ENCODE assay signal across 12 mouse cellular contexts in the genomic region with DNA sequence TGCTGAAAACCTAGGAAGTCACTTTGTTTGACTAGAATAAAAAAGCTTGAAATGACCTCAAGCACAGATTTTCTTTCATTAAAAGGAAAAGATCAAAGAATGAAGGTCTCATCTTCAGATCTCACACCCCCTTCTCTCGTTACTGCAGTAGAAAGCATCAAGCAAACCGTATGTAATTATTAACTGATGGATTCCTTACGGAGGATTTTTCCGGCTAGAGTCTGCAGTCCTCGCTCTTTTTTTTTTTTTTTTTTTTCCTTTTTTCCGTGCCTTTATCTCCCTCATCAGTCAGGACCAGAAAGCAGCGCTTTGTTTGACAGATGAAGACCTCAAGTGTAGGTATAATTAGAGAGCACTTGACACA.
DNase-seq lines count a peak whose midpoint lies in the region; ATAC-seq and TF ChIP-seq lines count a peak whose summit lies in the region.
"Had no signal": no experiment of that assay in that cellular context is flagged by ENCODE, and none has a peak within 500 bp of the region (broad histone marks: within the 10 kb centered on the region; RNA-seq: fewer than 3 reads in every experiment).

No protein-coding gene starts in this region.

- TF ChIP-seq EP300 in heart, adult 2 months (IDR thresholded peaks at IDR 0.05; ENCODE audit: insufficient read depth, low read depth, low read length): no peak

- no peaks in the 10 kb centered on the region for H3K79me2 ChIP-seq in heart, adult 2 months (replicated peaks; ENCODE audit: control insufficient read depth, insufficient read depth, low read length)

- no peaks in the 10 kb centered on the region for H3K27me3 ChIP-seq in heart, embryonic 16.5 days (ENCODE audit: control insufficient read depth, insufficient read depth, low read length)
- no peaks in the 10 kb centered on the region for H3K27me3 ChIP-seq in heart, adult 2 months (ENCODE audit: control insufficient read depth, insufficient read depth, low read length)
- no peaks in the 10 kb centered on the region; the same call in 1 of the 2 replicates for H3K27me3 ChIP-seq in embryonic facial prominence, embryonic 11.5 days (ENCODE audit: control insufficient read depth, insufficient read depth, low read length)
- no peaks in the 10 kb centered on the region for H3K27me3 ChIP-seq in hindbrain, embryonic 13.5 days
- H3K27me3 ChIP-seq in midbrain, embryonic 13.5 days: no peaks in the 10 kb centered on the region
- H3K27me3 ChIP-seq: CH12.LX had no signal

- intact Hi-C loops in heart, adult 2 months (cut with DNase I): no loop called here
- intact Hi-C loops in left cerebral cortex, postnatal 14 days (cut with DNase I): no loop called here

- 6% methylated on average over 7 of the region's 7 CpGs for WGBS in heart, embryonic 16.5 days
- 16% methylated on average over 7 of the region's 7 CpGs for WGBS in heart, adult 2 months
- 2% methylated on average over 7 of the region's 7 CpGs for WGBS in embryonic facial prominence, embryonic 11.5 days
- 6% methylated on average over 7 of the region's 7 CpGs for WGBS in hindbrain, embryonic 13.5 days
- 5% methylated on average over 6 of the region's 7 CpGs for WGBS in midbrain, embryonic 13.5 days

- no peak overlapping the region for H3K9ac ChIP-seq in heart, embryonic 16.5 days (ENCODE audit: low read length)
- no peak overlapping the region for H3K9ac ChIP-seq in heart, adult 2 months (ENCODE audit: low read depth, low read length)
- H3K9ac ChIP-seq in embryonic facial prominence, embryonic 11.5 days (replicated peaks; ENCODE audit: low read length): no peak overlapping the region
- H3K9ac ChIP-seq in hindbrain, embryonic 13.5 days: peak overlapping the region; percentile 29; the same call in 1 of the 2 replicates
- H3K9ac ChIP-seq in midbrain, embryonic 13.5 days (replicated peaks): no peak overlapping the region; the same call in 1 of the 2 replicates

- H3K4me1 ChIP-seq in heart, embryonic 16.5 days (ENCODE audit: control insufficient read depth, insufficient read depth, low read length): peaks cover 2% of the 10 kb centered on the region; the same call in 1 of the 2 replicates
- no peaks in the 10 kb centered on the region for H3K4me1 ChIP-seq in heart, adult 2 months (ENCODE audit: control insufficient read depth, insufficient read depth, low read length)
- peaks cover 7% of the 10 kb centered on the region for H3K4me1 ChIP-seq in embryonic facial prominence, embryonic 11.5 days (ENCODE audit: control insufficient read depth, insufficient read depth, low read length)
- H3K4me1 ChIP-seq in hindbrain, embryonic 13.5 days (replicated peaks): peaks cover 16% of the 10 kb centered on the region
- peaks cover 14% of the 10 kb centered on the region for H3K4me1 ChIP-seq in midbrain, embryonic 13.5 days (replicated peaks)

- ATAC-seq in heart, embryonic 16.5 days (replicated peaks; ENCODE audit: extremely low read depth, insufficient read depth, low FRiP score): no peak
- no peak for ATAC-seq in embryonic facial prominence, embryonic 11.5 days (replicated peaks; ENCODE audit: insufficient number of reproducible peaks, low FRiP score, low TSS enrichment, low read depth)
- ATAC-seq in hindbrain, embryonic 13.5 days (ENCODE audit: low FRiP score): no peak
- no peak; the same call in 1 of the 2 replicates for ATAC-seq in midbrain, embryonic 13.5 days

- no peaks in the 10 kb centered on the region for H3K36me3 ChIP-seq in heart, embryonic 16.5 days (ENCODE audit: control insufficient read depth, insufficient read depth)
- no peaks in the 10 kb centered on the region for H3K36me3 ChIP-seq in heart, adult 2 months (ENCODE audit: control insufficient read depth, insufficient read depth, low read length)
- H3K36me3 ChIP-seq in embryonic facial prominence, embryonic 11.5 days (replicated peaks; ENCODE audit: control insufficient read depth, insufficient read depth, low read depth, low read length): no peaks in the 10 kb centered on the region
- H3K36me3 ChIP-seq in hindbrain, embryonic 13.5 days: no peaks in the 10 kb centered on the region
- H3K36me3 ChIP-seq in midbrain, embryonic 13.5 days: no peaks in the 10 kb centered on the region

- H3K4me3 ChIP-seq in heart, embryonic 16.5 days (ENCODE audit: low read length): no peak overlapping the region
- no peak overlapping the region for H3K4me3 ChIP-seq in heart, adult 2 months
- H3K4me3 ChIP-seq in embryonic facial prominence, embryonic 11.5 days (ENCODE audit: low read depth, low read length): no peak overlapping the region
- peak overlapping the region; percentile 19; the same call in 1 of the 2 replicates for H3K4me3 ChIP-seq in hindbrain, embryonic 13.5 days
- peak overlapping the region; percentile 19 for H3K4me3 ChIP-seq in midbrain, embryonic 13.5 days (replicated peaks)

- no peaks in the 10 kb centered on the region for H3K9me3 ChIP-seq in heart, embryonic 16.5 days (replicated peaks; ENCODE audit: control insufficient read depth, low read length)
- no peaks in the 10 kb centered on the region for H3K9me3 ChIP-seq in embryonic facial prominence, embryonic 11.5 days (replicated peaks; ENCODE audit: control insufficient read depth, low read length)
- H3K9me3 ChIP-seq in hindbrain, embryonic 13.5 days: no peaks in the 10 kb centered on the region
- H3K9me3 ChIP-seq in midbrain, embryonic 13.5 days: no peaks in the 10 kb centered on the region

- no peak for TF ChIP-seq POLR2A in heart, adult 2 months (IDR thresholded peaks at IDR 0.05; ENCODE audit: insufficient read depth, low read depth, low read length)

- TF ChIP-seq CTCF in heart, adult 2 months (IDR thresholded peaks at IDR 0.05): no peak

- H3K4me2 ChIP-seq in heart, embryonic 16.5 days (ENCODE audit: low read depth, low read length): 0 out of 2 replicates have a peak overlapping the region, but pooled peaks have one; percentile 5
- peak overlapping the region; percentile 11; the same call in 1 of the 2 replicates for H3K4me2 ChIP-seq in embryonic facial prominence, embryonic 11.5 days (ENCODE audit: low read depth, low read length)
- H3K4me2 ChIP-seq in hindbrain, embryonic 13.5 days: peak overlapping the region; percentile 51
- H3K4me2 ChIP-seq in midbrain, embryonic 13.5 days (replicated peaks): peak overlapping the region; percentile 38

- H3K27ac ChIP-seq in heart, embryonic 16.5 days (ENCODE audit: low read length): no peak overlapping the region
- no peak overlapping the region for H3K27ac ChIP-seq in heart, adult 2 months
- no peak overlapping the region for H3K27ac ChIP-seq in embryonic facial prominence, embryonic 11.5 days (replicated peaks; ENCODE audit: low read depth, low read length)
- H3K27ac ChIP-seq in hindbrain, embryonic 13.5 days: no peak overlapping the region
- H3K27ac ChIP-seq in midbrain, embryonic 13.5 days: no peak overlapping the region

- DNase-seq in heart, adult 2 months: no peak
- peak; percentile 27 for DNase-seq in embryonic facial prominence, embryonic 11.5 days (ENCODE audit: low spot score)
- no peak for DNase-seq in left cerebral cortex, postnatal 14 days (ENCODE audit: low spot score in 2 of 2)
- no peak for DNase-seq in layer of hippocampus, adult 9-10 months (ENCODE audit: low spot score)
- DNase-seq: cerebellum, postnatal 36 days; heart, postnatal 10 days; lung, adult 18-20 months; right cerebral cortex, adult 18-20 months had no signal

Comparison
In these comparisons a context has a peak if more than half of its experiments do, and no peak if none do; other contexts are left out.
1. H3K4me3 ChIP-seq: peak in hindbrain, embryonic 13.5 days (single experiment) and midbrain, embryonic 13.5 days (single experiment); none in heart, embryonic 16.5 days (single experiment), heart, adult 2 months (single experiment) and embryonic facial prominence, embryonic 11.5 days (single experiment).
2. Peak in every context shown above with its lines, with median percentiles within 50 percentile points of each other: H3K4me2 ChIP-seq.